In genomic region chr3:27519481-27519880, GRCm38 (mm10) we compare ENCODE assay signal across 17 mouse cellular contexts.
A peak's percentile ranks its signal among the peaks of the same experiment; 100 is the strongest.
DNase-seq lines count a peak whose midpoint lies in the region; ATAC-seq and TF ChIP-seq lines count a peak whose summit lies in the region.
"Had no signal": no experiment of that assay in that cellular context is flagged by ENCODE, and none has a peak within 500 bp of the region (broad histone marks: within the 10 kb centered on the region; RNA-seq: fewer than 3 reads in every experiment).

No protein-coding gene starts in this region.

- WGBS in heart, adult 2 months, result 67% methylated on average over 6 of the region's 6 CpGs
- 86% methylated on average over 6 of the region's 6 CpGs for WGBS in heart, embryonic 12.5 days
- WGBS in forebrain, embryonic 10.5 days, result 91% methylated on average over 6 of the region's 6 CpGs

- H3K4me1 ChIP-seq in heart, adult 2 months (ENCODE audit: control insufficient read depth, insufficient read depth, low read length), result peaks cover 5% of the 10 kb centered on the region
- H3K4me1 ChIP-seq in heart, embryonic 12.5 days (replicated peaks), result peaks cover 34% of the 10 kb centered on the region
- H3K4me1 ChIP-seq in forebrain, embryonic 10.5 days, result peaks cover 10% of the 10 kb centered on the region
- H3K4me1 ChIP-seq: liver, embryonic 12.5 days had no signal

- H3K4me2 ChIP-seq in heart, embryonic 12.5 days, result no peak overlapping the region
- H3K4me2 ChIP-seq: embryonic facial prominence, embryonic 13.5 days; hindbrain, embryonic 13.5 days; liver, embryonic 12.5 days; neural tube, embryonic 13.5 days had no signal

- H3K79me2 ChIP-seq in heart, adult 2 months (replicated peaks; ENCODE audit: control insufficient read depth, insufficient read depth, low read length), result no peaks in the 10 kb centered on the region

- peak overlapping the region; percentile 41 for H3K27ac ChIP-seq in heart, adult 2 months
- H3K27ac ChIP-seq in heart, embryonic 12.5 days (ENCODE audit: poor library complexity, severe bottlenecking), result no peak overlapping the region
- H3K27ac ChIP-seq in forebrain, embryonic 10.5 days, result no peak overlapping the region
- H3K27ac ChIP-seq: embryonic facial prominence, embryonic 13.5 days; hindbrain, embryonic 13.5 days; left cerebral cortex, adult 2 months; liver, embryonic 12.5 days; midbrain, embryonic 10.5 days; neural tube, embryonic 13.5 days had no signal

- TF ChIP-seq EP300 in heart, adult 2 months (IDR thresholded peaks at IDR 0.05; ENCODE audit: insufficient read depth, low read depth, low read length), result no peak

- H3K27me3 ChIP-seq in heart, adult 2 months (ENCODE audit: control insufficient read depth, insufficient read depth, low read length), result no peaks in the 10 kb centered on the region
- H3K27me3 ChIP-seq in heart, embryonic 12.5 days (replicated peaks), result no peaks in the 10 kb centered on the region
- H3K27me3 ChIP-seq in forebrain, embryonic 10.5 days (ENCODE audit: poor library complexity, severe bottlenecking), result no peaks in the 10 kb centered on the region
- H3K27me3 ChIP-seq: embryonic facial prominence, embryonic 13.5 days; hindbrain, embryonic 13.5 days; liver, embryonic 12.5 days; neural tube, embryonic 13.5 days had no signal

- H3K9ac ChIP-seq in heart, adult 2 months (ENCODE audit: low read depth, low read length), result no peak overlapping the region
- no peak overlapping the region for H3K9ac ChIP-seq in heart, embryonic 12.5 days
- H3K9ac ChIP-seq: embryonic facial prominence, embryonic 13.5 days; hindbrain, embryonic 13.5 days; liver, embryonic 12.5 days; neural tube, embryonic 13.5 days had no signal

- DNase-seq in heart, adult 2 months, result peak in 1 of 2 experiments; percentile 59
- peak; percentile 31 for DNase-seq in fibroblast of lung, adult 2 months (ENCODE audit: low read depth)
- DNase-seq in heart, postnatal 10 days, result peak; percentile 47 to 58
- peak; percentile 57 for DNase-seq in lung, postnatal 25 days (ENCODE audit: low spot score)
- DNase-seq in right cerebral cortex, postnatal 10 days (ENCODE audit: low spot score in 2 of 2), result no peak
- no peak for DNase-seq in forebrain, embryonic 10.5 days (ENCODE audit: extremely low spot score, low spot score)
- DNase-seq: cerebellum, adult 9-10 months; right cerebral cortex, postnatal 4 days; thymus, adult 2 months had no signal

- H3K9me3 ChIP-seq in heart, embryonic 12.5 days (replicated peaks), result no peaks in the 10 kb centered on the region
- no peaks in the 10 kb centered on the region for H3K9me3 ChIP-seq in forebrain, embryonic 10.5 days
- H3K9me3 ChIP-seq: embryonic facial prominence, embryonic 13.5 days; hindbrain, embryonic 13.5 days; liver, embryonic 12.5 days; midbrain, embryonic 10.5 days; neural tube, embryonic 13.5 days had no signal

- intact Hi-C loops in heart, adult 2 months (cut with DNase I), result no loop called here
- intact Hi-C loops in heart, postnatal 10 days (cut with DNase I), result no loop called here

- 0 out of 2 replicates have a peak, but pooled peaks have one; percentile 5 for TF ChIP-seq POLR2A in heart, adult 2 months (IDR thresholded peaks at IDR 0.05; ENCODE audit: insufficient read depth, low read depth, low read length)

- no peak for ATAC-seq in heart, embryonic 12.5 days (ENCODE audit: insufficient number of reproducible peaks, low FRiP score)
- ATAC-seq: intestine, postnatal 0 days; liver, embryonic 12.5 days had no signal

- no peak for TF ChIP-seq CTCF in heart, adult 2 months (IDR thresholded peaks at IDR 0.05)

- H3K36me3 ChIP-seq in heart, adult 2 months (ENCODE audit: control insufficient read depth, insufficient read depth, low read length), result no peaks in the 10 kb centered on the region
- peaks cover 23% of the 10 kb centered on the region; the same call in 1 of the 2 replicates for H3K36me3 ChIP-seq in heart, embryonic 12.5 days
- H3K36me3 ChIP-seq in forebrain, embryonic 10.5 days (replicated peaks), result no peaks in the 10 kb centered on the region; the same call in 1 of the 2 replicates
- H3K36me3 ChIP-seq: hindbrain, embryonic 13.5 days; midbrain, embryonic 10.5 days; neural tube, embryonic 13.5 days had no signal

- H3K4me3 ChIP-seq in heart, adult 2 months, result no peak overlapping the region
- H3K4me3 ChIP-seq in heart, embryonic 12.5 days, result no peak overlapping the region
- H3K4me3 ChIP-seq in forebrain, embryonic 10.5 days, result no peak overlapping the region
- H3K4me3 ChIP-seq: embryonic facial prominence, embryonic 13.5 days; hindbrain, embryonic 13.5 days; left cerebral cortex, adult 2 months; liver, embryonic 12.5 days; midbrain, embryonic 10.5 days; neural tube, embryonic 13.5 days had no signal

Comparison
In these comparisons a context has a peak if more than half of its experiments do, and no peak if none do; other contexts are left out.
1. DNase-seq: peak in fibroblast of lung, adult 2 months (single experiment), heart, postnatal 10 days (2 of 2) and lung, postnatal 25 days (single experiment); none in right cerebral cortex, postnatal 10 days (0 of 2) and forebrain, embryonic 10.5 days (single experiment).